Mouse (Mus musculus) left cerebral cortex, postnatal 10 days (tissue): ENCODE data around the gene Lypd6b. TPM values are rescaled to one million over a fixed set of nuclear protein-coding genes. Genes with fewer than 3 reads are reported as not detected.

Experiments used
- DNase-seq, 2 experiments: peaks; one replicate each; pipeline ENCODE4 v3.0.0; 2021 to 2022; ENCODE audit warnings: low spot score in 2 of 2, mixed read lengths in 1 of 2; ENCODE audit errors: extremely low spot score in 1 of 2
- intact Hi-C: fragments of 180-260 bp; cut with DNase I; formaldehyde crosslinking; loops from one replicate; pipeline ENCODE4 v1.15.1; 2025
- total RNA-seq, 2 experiments: library from RNA; stranded (reverse); gene quantifications; 2 replicates each; pipeline ENCODE4 v1.2.3; 2021

Lypd6b gene
- total RNA-seq, 2 experiments from 2014 or later = 18.3 to 20.5 TPM

DNA sequence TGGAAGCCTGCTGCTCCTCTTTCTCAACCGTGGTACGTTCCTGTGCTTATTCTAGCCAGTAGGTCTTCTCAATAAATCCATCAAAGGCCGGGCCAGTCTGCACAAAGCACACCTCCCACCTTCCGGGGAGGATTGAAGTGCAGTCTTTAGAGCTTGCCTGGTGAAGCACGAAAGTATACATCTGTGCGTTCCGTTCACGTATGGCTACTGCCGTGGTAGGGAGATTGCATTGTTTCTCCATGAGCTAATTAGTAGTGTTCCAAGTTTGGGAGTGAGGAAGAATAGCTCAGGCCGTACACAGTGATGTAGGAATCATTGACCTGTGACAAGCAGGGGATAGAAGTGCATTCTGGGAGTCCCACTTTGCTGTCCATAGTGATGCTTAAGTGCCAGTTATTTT lies 130.0 kb downstream of the Lypd6b start:
- intact Hi-C loops = no loop called here
- DNase-seq = no peak

DNA sequence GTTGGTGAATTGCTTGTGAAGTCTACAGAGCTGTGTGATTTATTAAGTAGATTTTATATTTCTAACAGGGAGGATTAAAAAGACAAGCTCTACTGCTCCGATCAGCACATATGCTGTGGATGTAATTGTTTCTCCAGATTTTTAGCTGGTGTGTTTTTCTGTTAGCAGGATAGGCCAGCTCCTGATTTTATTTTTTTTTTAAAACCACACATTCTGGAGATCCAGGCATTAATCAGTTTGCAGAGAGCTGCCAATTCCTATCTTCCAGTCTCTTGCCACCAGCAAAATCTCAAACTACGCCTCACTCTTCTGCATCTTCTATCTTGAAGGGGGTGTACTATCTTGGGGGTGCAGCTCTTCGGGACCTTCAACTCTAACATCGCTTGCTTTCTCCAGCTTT lies 130.6 kb downstream of the Lypd6b start:
- intact Hi-C loops = no loop called here
- no peak for DNase-seq

GRCm38 (mm10) chr2:49918692-49919091 lies 131.2 kb downstream of the Lypd6b start:
- intact Hi-C loops = no loop called here
- DNase-seq = no peak

DNA sequence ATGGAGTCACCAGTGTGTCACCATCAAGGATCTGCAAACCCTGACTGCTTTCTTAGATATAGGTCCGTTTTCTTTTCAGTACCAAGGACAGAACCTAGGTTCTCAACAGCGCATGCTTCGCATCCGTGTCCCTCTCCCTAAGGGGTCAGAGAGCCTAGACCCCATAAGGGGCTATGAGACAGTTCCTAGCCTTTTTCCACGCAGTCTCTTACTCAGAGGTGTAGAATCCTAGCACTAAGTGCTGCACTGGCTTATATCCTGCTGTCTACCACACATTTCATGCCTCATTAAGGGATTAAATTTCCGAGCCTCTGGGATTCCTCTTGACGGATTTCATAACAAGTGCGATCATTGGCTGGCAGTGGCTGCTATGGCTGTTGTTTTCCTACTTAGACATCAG lies 134.5 kb downstream of the Lypd6b start:
- intact Hi-C loops = no loop called here
- no peak for DNase-seq

DNA sequence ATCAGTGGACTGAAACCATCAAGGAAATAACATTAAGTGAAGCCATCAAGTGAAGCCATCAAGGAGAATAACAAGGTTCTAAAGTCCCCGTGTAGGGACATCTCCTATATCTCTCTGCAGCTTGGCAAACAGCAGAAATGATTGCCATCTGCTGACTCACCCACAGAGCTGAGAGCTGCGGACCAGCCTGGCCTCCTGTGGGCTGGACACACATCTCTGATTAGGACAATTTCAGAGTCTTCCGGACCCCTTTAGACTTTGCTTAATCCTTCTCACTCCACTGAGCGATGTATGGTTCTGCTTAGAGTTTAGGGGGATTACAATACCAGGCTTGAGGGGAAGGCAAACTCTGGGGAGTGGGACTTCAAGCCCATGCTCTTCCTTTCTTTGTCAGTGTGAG lies 135.3 kb downstream of the Lypd6b start:
- DNase-seq = no peak
- intact Hi-C loops = no loop called here

GRCm38 (mm10) chr2:49926186-49926585 lies 138.7 kb downstream of the Lypd6b start:
- intact Hi-C loops = no loop called here
- DNase-seq = no peak

DNA sequence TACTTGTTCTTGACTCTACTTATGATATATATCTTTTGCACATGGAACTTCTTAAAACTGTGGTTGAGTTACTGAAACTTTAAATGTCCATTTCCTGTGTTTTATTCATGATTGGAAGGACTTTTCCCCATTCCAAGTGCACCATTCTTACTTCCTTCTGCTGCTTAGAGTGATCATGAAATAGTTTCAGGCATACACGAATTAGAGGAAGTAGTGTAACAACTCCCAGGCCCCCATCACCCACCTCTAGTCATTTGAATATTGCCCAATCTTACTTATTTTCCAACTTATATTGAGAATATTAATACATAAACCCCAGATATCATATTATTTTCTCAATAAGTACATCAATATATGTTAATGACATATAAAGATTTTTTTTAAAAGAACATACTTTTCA lies 139.9 kb downstream of the Lypd6b start:
- intact Hi-C loops = no loop called here
- DNase-seq = no peak

GRCm38 (mm10) chr2:49929931-49930330 lies 142.4 kb downstream of the Lypd6b start:
- DNase-seq = no peak
- intact Hi-C loops = no loop called here

- intact Hi-C loops = no loop called here
- no peak for DNase-seq
Measured at GRCm38 (mm10) chr2:49937621-49938020, 150.1 kb downstream of the Lypd6b start.

- no peak for DNase-seq
- intact Hi-C loops = no loop called here
Measured at GRCm38 (mm10) chr2:49938246-49938645, 150.8 kb downstream of the Lypd6b start.

DNA sequence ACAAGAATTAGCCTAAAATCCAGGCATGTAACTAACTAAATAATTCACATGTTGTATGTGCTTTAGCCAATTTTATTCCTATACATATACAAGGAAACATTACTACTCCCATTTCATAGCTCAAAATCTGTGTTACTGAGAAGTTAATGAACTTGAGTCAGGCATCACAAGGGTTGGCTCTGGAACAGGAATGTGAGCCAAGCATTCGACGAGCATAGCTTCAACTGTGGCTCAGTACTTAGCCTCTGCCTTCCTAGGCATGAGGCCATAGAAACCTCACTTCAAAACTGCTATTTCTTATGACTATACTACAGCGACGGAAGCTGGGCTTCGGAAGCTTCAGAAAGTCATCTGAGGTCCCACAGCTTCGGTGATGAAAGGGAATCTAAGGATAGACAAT lies 152.9 kb downstream of the Lypd6b start:
- no peak for DNase-seq
- intact Hi-C loops = no loop called here

DNA sequence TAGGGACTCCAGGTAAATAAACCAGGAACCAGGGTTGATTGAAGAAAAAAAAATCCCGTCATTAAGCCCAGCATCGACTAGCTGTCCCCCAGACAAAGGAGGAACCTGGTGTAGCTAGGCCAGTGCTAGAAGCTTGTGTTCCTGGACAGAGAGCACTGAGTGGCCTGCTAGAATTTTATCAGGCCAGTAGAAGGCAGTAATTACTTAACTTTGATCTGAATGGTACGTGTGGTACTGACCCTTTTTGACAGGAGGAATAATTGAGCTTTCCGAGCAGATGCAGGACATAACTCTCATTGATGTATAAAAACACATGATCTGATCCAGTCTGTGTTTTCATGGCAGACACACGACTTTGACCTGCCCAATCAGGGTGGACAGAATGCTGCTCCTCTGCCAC lies 154.6 kb downstream of the Lypd6b start:
- DNase-seq = no peak
- intact Hi-C loops = no loop called here

GRCm38 (mm10) chr2:49951681-49952080 lies 164.2 kb downstream of the Lypd6b start:
- DNase-seq = no peak
- intact Hi-C loops = no loop called here

- intact Hi-C loops = no loop called here
- DNase-seq = no peak
Measured at GRCm38 (mm10) chr2:49952632-49953293, 165.3 kb downstream of the Lypd6b start.

GRCm38 (mm10) chr2:49957449-49957848 lies 170.0 kb downstream of the Lypd6b start:
- DNase-seq = no peak
- intact Hi-C loops = no loop called here

GRCm38 (mm10) chr2:49961991-49962390 lies 174.5 kb downstream of the Lypd6b start:
- intact Hi-C loops = no loop called here
- no peak for DNase-seq

- DNase-seq = no peak
- intact Hi-C loops = no loop called here
Measured at GRCm38 (mm10) chr2:49964899-49965298, 177.4 kb downstream of the Lypd6b start.

DNA sequence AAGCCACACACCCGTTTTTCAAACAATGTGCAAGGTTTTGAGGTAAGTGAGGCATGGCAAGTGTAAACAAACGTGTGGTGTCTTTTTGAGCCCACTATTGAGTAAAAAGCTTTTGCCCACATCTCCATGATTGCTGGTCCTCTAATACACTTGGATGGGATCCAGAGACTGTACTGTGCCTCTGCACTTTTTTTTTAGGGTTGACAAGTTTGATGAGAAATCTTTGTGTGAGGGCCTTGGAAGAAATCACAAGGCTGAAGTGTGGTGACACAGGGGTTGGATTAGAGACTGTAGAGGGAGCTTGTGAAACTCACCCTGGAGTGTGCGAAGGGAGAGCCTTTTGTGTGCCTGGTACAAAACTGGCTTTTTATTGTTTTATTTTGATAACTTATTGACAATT lies 180.3 kb downstream of the Lypd6b start:
- DNase-seq = no peak
- intact Hi-C loops = no loop called here

GRCm38 (mm10) chr2:49970990-49971389 lies 183.5 kb downstream of the Lypd6b start:
- intact Hi-C loops = no loop called here
- no peak for DNase-seq

- no peak for DNase-seq
- intact Hi-C loops = no loop called here
Measured at GRCm38 (mm10) chr2:49978606-49979005, 191.1 kb downstream of the Lypd6b start.

DNA sequence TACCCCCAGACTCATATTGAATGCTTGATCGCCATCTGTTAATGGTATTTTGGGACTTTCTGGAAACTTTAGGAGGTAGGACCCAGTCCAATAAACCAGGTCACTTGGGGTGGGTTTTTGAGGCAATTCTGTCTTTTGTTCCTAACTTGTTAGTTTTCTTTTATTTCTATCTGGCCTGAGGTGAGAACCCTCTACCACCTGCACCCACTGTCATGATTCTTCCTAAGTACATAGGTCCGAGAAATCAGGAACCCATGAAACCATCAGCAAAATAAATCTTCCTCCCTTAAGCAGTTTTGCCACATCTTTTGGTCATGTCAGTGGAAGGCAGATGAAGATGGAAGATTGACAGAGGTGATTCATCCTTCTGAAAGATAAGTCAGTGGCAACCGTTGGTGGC lies 192.5 kb downstream of the Lypd6b start:
- DNase-seq = no peak

More for the DNA sequence above, 192.5 kb downstream of the Lypd6b start:
- intact Hi-C loops = no loop called here
